Mouse (Mus musculus): ENCODE measurements around the gene Ak5.

GRCm38 (mm10) chr3:152495415-152495898 lies 172.7 kb downstream of the Ak5 start:
- TF ChIP-seq CTCF (conservative IDR thresholded peaks at IDR 0.05; ENCODE audit: insufficient read depth, insufficient read length, low read depth, low read length) (no peak), POLR2A (IDR thresholded peaks at IDR 0.05; ENCODE audit: low read depth, low read length) (no peak)
